Mouse (Mus musculus) c-Kit-positive CD71-positive TER-119-negative erythroid progenitor cells, embryonic 14.5 days (primary cell): ENCODE data around the gene Gpkow.
A peak's percentile ranks its signal among the peaks of the same experiment; 100 is the strongest.
"Not testable (repeated sequence)": the region's sequence is repeated elsewhere in the genome, so short reads cannot be mapped to it uniquely, and the experiment has no call there.

Experiments
- DNase-seq: peaks from one replicate; pipeline ENCODE4 v3.0.0-alpha.2; 2013; ENCODE audit warnings: low read depth

The Gpkow gene

GRCm38 (mm10) chrX:7688321-7688720 is 8.6 kb upstream of the Gpkow start:
- no peak for DNase-seq

- DNase-seq: no peak
Observed at GRCm38 (mm10) chrX:7690486-7690885, 6.4 kb upstream of the Gpkow start.

- no peak for DNase-seq
Observed at GRCm38 (mm10) chrX:7692862-7693261, 4.1 kb upstream of the Gpkow start.

- DNase-seq: no peak
Observed at GRCm38 (mm10) chrX:7696520-7696919, 411 bp upstream of the Gpkow start.

- not testable (repeated sequence) for DNase-seq
Observed at GRCm38 (mm10) chrX:7713764-7714134, 16.8 kb downstream of the Gpkow start.

GRCm38 (mm10) chrX:7714135-7714899 is 17.4 kb downstream of the Gpkow start, which contains the start of gene Wdr45:
TSS of gene Wdr45 (plus strand) at chrX:7714333.
- peak; percentile 89 for DNase-seq

- DNase-seq: not testable (repeated sequence)
Observed at GRCm38 (mm10) chrX:7716058-7716457, 19.1 kb downstream of the Gpkow start.

- peak; percentile 59 for DNase-seq
Observed at GRCm38 (mm10) chrX:7721514-7722281, 24.8 kb downstream of the Gpkow start, which contains the start of gene Gm45208. TSS of gene Gm45208 (plus strand) at chrX:7722245.

- DNase-seq: no peak
Observed at GRCm38 (mm10) chrX:7722282-7722611, 25.3 kb downstream of the Gpkow start.

GRCm38 (mm10) chrX:7722691-7723090 is 25.8 kb downstream of the Gpkow start:
- no peak for DNase-seq

GRCm38 (mm10) chrX:7724135-7724534 is 27.2 kb downstream of the Gpkow start:
- DNase-seq: no peak

- no peak for DNase-seq
Observed at GRCm38 (mm10) chrX:7725841-7726240, 28.9 kb downstream of the Gpkow start.

GRCm38 (mm10) chrX:7727176-7727575 is 30.2 kb downstream of the Gpkow start:
- no peak for DNase-seq

GRCm38 (mm10) chrX:7728215-7728921 is 31.4 kb downstream of the Gpkow start, which contains the start of gene Praf2:
TSS of gene Praf2 (plus strand) at chrX:7728439.
- DNase-seq: peak; percentile 73

GRCm38 (mm10) chrX:7728922-7729265 is 32.0 kb downstream of the Gpkow start:
- DNase-seq: no peak

- peak; percentile 55 for DNase-seq
Observed at GRCm38 (mm10) chrX:7733571-7734156, 36.7 kb downstream of the Gpkow start.

- DNase-seq: no peak
Observed at GRCm38 (mm10) chrX:7739336-7740081, 42.6 kb downstream of the Gpkow start.

GRCm38 (mm10) chrX:7740082-7740819 is 43.3 kb downstream of the Gpkow start:
- DNase-seq: no peak

GRCm38 (mm10) chrX:7741103-7741502 is 44.2 kb downstream of the Gpkow start:
- DNase-seq: no peak

GRCm38 (mm10) chrX:7743470-7743869 is 46.5 kb downstream of the Gpkow start:
- no peak for DNase-seq

GRCm38 (mm10) chrX:7744940-7745339 is 48.0 kb downstream of the Gpkow start:
- no peak for DNase-seq
